Mouse (Mus musculus): ENCODE data around the gene Slc4a4. TPM values are rescaled to one million over a fixed set of nuclear protein-coding genes. Genes with fewer than 3 reads are reported as not detected.

Gene Slc4a4
- total and polyA plus RNA-seq, 2 experiments from 2014 or later = 4.4 to 10.6 TPM

DNA sequence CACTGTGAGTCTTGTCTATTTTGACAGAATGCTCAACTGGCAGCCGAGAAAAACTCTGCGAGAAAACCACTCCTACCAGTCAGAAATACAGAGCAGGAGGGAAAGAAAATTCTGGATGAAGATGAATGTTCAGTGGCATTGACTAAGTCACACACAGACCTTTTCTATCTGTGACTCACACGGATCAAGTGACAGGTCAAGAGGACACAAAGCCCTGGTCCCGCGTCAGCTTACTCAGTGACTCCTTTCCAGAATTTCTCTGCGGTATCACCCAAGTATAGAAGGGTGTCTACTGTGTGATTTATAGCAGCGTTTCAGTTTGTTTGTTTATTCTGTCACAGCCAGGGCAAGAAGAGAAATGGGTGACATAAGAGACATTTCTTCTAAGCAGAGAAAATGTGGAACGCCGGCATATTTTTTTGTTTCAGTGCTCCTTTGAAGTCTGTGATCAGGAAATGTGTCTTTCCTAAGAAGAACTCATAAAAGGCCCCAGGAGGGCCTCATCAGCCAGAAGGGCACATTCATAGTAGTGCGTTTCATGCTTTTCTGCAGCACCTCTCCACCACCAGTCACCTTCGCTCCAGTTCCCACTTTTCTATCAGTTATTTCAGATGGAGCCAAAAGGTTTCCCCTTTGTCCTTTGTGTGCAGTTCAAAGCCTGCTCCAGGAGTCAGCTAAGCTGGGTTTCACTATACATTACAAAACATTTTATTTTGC lies 82.5 kb downstream of the Slc4a4 start:
- DNase-seq (ENCODE audit: low spot score) = no peak
- peak; percentile 36; the same call in 1 of the 2 replicates for ATAC-seq (ENCODE audit: insufficient read depth, low read depth)

DNA sequence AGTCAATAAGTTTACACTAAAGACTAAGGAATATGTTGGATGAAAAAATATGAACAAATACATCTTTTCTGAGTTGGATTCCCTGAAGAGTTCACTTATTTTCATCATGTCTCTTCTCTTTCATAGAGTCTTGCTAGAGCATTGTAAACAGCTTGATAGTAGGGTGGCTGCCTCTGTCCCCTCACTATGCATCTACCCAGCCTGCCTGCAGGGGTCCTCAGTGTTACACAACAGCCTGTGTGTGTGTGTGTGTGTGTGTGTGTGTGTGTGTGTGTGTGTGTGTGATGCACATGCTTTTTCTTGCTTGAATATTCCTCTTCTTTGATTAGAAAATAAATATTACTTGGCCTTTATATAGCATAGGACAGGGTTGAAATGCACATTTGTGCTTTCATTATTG lies 84.9 kb downstream of the Slc4a4 start:
- DNase-seq (ENCODE audit: low spot score) (no peak), ATAC-seq (ENCODE audit: insufficient read depth, low read depth) (no peak)
- H3K4me2 ChIP-seq (ENCODE audit: low read depth, low read length) = no peak overlapping the region
- H3K36me3 ChIP-seq (replicated peaks; ENCODE audit: control insufficient read depth, insufficient read depth, low read length) = no peaks in the 10 kb centered on the region
- no peaks in the 10 kb centered on the region for H3K27me3 ChIP-seq (ENCODE audit: control insufficient read depth, insufficient read depth, low read length)
- H3K4me1 ChIP-seq (ENCODE audit: control insufficient read depth, insufficient read depth) = 0 out of 2 replicates have a peak, but pooled peaks cover 5% of the 10 kb centered on the region
- no peak overlapping the region for H3K9ac ChIP-seq (replicated peaks; ENCODE audit: low read depth, low read length)
- no peaks in the 10 kb centered on the region for H3K9me3 ChIP-seq (replicated peaks; ENCODE audit: control insufficient read depth, low read length)
- TF ChIP-seq CTCF (IDR thresholded peaks at IDR 0.05; ENCODE audit: low read depth) (peak; percentile 46), EP300 (IDR thresholded peaks at IDR 0.05; ENCODE audit: low read depth) (no peak)
- no peak overlapping the region for H3K27ac ChIP-seq (ENCODE audit: low read depth)
- H3K4me3 ChIP-seq (ENCODE audit: low read depth, low read length) = no peak overlapping the region

More for the DNA sequence above, 82.5 kb downstream of the Slc4a4 start:
- Histone ChIP-seq H3K27ac (ENCODE audit: low read depth) (no peak overlapping the region), H3K9me3 (replicated peaks; ENCODE audit: control insufficient read depth, low read length) (no peaks in the 10 kb centered on the region), H3K4me1 (ENCODE audit: control insufficient read depth, insufficient read depth) (no peaks in the 10 kb centered on the region), H3K4me3 (ENCODE audit: low read depth, low read length) (no peak overlapping the region), H3K4me2 (ENCODE audit: low read depth, low read length) (no peak overlapping the region), H3K27me3 (ENCODE audit: control insufficient read depth, insufficient read depth, low read length) (no peaks in the 10 kb centered on the region), H3K9ac (replicated peaks; ENCODE audit: low read depth, low read length) (no peak overlapping the region), H3K36me3 (replicated peaks; ENCODE audit: control insufficient read depth, insufficient read depth, low read length) (no peaks in the 10 kb centered on the region)
- TF ChIP-seq EP300 (IDR thresholded peaks at IDR 0.05; ENCODE audit: low read depth) (no peak), CTCF (IDR thresholded peaks at IDR 0.05; ENCODE audit: low read depth) (no peak)
- WGBS = 36% methylated on average over 11 of the region's 11 CpGs

DNA sequence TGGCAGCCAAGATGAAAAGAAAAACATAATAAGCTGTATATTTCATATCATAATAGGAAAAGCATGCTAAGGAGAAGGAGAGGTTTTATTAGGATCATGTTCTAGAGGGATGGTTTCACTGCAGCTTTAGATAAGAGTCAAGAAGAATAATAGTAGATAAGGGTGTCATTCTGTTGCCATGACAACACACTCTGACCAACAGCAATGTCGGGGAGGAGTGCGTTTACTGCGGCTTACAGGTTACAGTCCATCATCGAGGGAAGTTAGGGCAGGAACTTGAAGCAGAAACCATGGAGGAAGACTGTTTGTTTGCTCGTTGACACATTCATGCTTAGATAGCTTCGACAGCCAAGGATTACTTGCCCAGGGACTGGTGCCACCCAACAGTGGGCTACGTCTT lies 85.7 kb downstream of the Slc4a4 start:
- no peaks in the 10 kb centered on the region for H3K27me3 ChIP-seq (ENCODE audit: control insufficient read depth, insufficient read depth, low read length)
- no peaks in the 10 kb centered on the region for H3K9me3 ChIP-seq (replicated peaks; ENCODE audit: control insufficient read depth, low read length)
- no peak for DNase-seq (ENCODE audit: low spot score)
- no peak for ATAC-seq (ENCODE audit: insufficient read depth, low read depth)
- no peak overlapping the region for H3K9ac ChIP-seq (replicated peaks; ENCODE audit: low read depth, low read length)
- no peaks in the 10 kb centered on the region for H3K36me3 ChIP-seq (replicated peaks; ENCODE audit: control insufficient read depth, insufficient read depth, low read length)
- H3K4me1 ChIP-seq (ENCODE audit: control insufficient read depth, insufficient read depth) = 0 out of 2 replicates have a peak, but pooled peaks cover 6% of the 10 kb centered on the region
- H3K27ac ChIP-seq (ENCODE audit: low read depth) = no peak overlapping the region
- H3K4me2 ChIP-seq (ENCODE audit: low read depth, low read length) = no peak overlapping the region
- no peak overlapping the region for H3K4me3 ChIP-seq (ENCODE audit: low read depth, low read length)
- 54% methylated on average over 7 of the region's 7 CpGs for WGBS
- TF ChIP-seq CTCF (IDR thresholded peaks at IDR 0.05; ENCODE audit: low read depth) (no peak), EP300 (IDR thresholded peaks at IDR 0.05; ENCODE audit: low read depth) (no peak)

DNA sequence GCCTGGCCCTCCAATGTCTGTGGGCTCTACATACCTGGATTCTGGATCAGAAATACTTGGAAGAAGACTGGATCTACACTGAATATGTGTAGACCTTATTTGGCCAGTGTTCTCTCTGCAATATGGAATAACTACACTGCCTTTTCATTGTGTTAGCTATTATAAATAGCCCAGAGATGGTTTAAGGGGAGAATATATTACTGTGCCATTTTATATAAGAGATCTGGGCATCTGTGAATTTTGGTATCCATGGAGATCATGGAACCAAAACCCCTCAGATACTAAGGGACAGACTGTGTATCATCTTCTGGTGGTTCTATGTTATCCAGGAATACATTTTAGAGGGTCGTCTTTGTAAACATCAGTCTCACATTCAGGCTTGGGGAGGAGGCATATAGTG lies 86.5 kb downstream of the Slc4a4 start:
- TF ChIP-seq EP300 (IDR thresholded peaks at IDR 0.05; ENCODE audit: low read depth) = no peak
- TF ChIP-seq CTCF (IDR thresholded peaks at IDR 0.05; ENCODE audit: low read depth) = no peak
- Histone ChIP-seq H3K9me3 (replicated peaks; ENCODE audit: control insufficient read depth, low read length) (no peaks in the 10 kb centered on the region), H3K27me3 (ENCODE audit: control insufficient read depth, insufficient read depth, low read length) (no peaks in the 10 kb centered on the region), H3K4me1 (ENCODE audit: control insufficient read depth, insufficient read depth) (0 out of 2 replicates have a peak, but pooled peaks cover 6% of the 10 kb centered on the region), H3K4me2 (ENCODE audit: low read depth, low read length) (no peak overlapping the region), H3K9ac (replicated peaks; ENCODE audit: low read depth, low read length) (no peak overlapping the region), H3K4me3 (ENCODE audit: low read depth, low read length) (no peak overlapping the region), H3K27ac (ENCODE audit: low read depth) (no peak overlapping the region), H3K36me3 (replicated peaks; ENCODE audit: control insufficient read depth, insufficient read depth, low read length) (no peaks in the 10 kb centered on the region)
- WGBS = 89% methylated on average over 1 of the region's 1 CpGs
- DNase-seq (ENCODE audit: low spot score) (no peak), ATAC-seq (ENCODE audit: insufficient read depth, low read depth) (no peak)

DNA sequence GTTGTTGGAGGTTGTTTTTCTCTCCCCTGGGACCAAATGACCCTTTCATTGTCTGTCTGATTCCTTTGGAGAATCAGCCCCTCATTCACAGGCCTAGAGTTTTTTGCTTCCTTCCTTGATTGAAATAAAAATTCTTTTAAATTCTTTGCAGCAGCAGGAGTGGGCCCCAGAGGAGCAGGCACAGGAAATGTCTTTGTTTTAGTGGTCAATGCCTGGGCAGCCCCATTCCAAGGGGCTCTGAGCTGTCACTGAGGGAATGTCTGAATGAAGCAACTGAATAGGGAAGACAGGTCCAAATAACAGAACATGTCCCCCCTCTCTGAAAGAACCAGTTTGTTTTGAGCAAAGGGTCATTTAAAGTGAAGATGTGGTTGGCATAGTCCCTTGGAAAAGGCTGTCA lies 89.1 kb downstream of the Slc4a4 start:
- no peaks in the 10 kb centered on the region for H3K27me3 ChIP-seq (ENCODE audit: control insufficient read depth, insufficient read depth, low read length)
- H3K9ac ChIP-seq (replicated peaks; ENCODE audit: low read depth, low read length) = no peak overlapping the region
- H3K27ac ChIP-seq (ENCODE audit: low read depth) = no peak overlapping the region
- DNase-seq (ENCODE audit: low spot score) = no peak
- TF ChIP-seq EP300 (IDR thresholded peaks at IDR 0.05; ENCODE audit: low read depth) = no peak
- no peak for TF ChIP-seq CTCF (IDR thresholded peaks at IDR 0.05; ENCODE audit: low read depth)
- H3K9me3 ChIP-seq (replicated peaks; ENCODE audit: control insufficient read depth, low read length) = no peaks in the 10 kb centered on the region
- H3K36me3 ChIP-seq (replicated peaks; ENCODE audit: control insufficient read depth, insufficient read depth, low read length) = no peaks in the 10 kb centered on the region
- 0 out of 2 replicates have a peak, but pooled peaks cover 15% of the 10 kb centered on the region for H3K4me1 ChIP-seq (ENCODE audit: control insufficient read depth, insufficient read depth)
- ATAC-seq (ENCODE audit: insufficient read depth, low read depth) = no peak
- no peak overlapping the region for H3K4me2 ChIP-seq (ENCODE audit: low read depth, low read length)
- H3K4me3 ChIP-seq (ENCODE audit: low read depth, low read length) = no peak overlapping the region

DNA sequence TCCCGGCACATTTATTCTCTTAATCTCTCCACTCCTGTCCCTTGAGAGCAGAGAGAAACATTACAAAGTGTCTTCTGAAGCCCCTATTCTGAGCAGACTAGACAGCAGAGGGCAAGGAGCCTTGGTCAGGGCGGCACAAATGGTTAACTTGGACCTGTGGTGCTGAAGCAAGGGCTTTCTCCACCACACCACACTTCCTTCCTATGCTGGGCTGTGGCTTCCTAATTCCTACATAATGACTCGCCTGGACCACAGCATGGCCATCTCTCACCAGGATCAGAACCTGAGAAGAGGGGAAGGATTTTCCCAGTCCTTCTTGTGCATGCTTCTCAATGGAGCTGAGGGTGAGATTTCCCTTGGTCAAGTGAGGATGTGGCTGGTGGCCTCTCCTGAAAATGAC lies 89.8 kb downstream of the Slc4a4 start:
- DNase-seq (ENCODE audit: low spot score) = no peak
- WGBS = 39% methylated on average over 3 of the region's 3 CpGs
- no peaks in the 10 kb centered on the region for H3K9me3 ChIP-seq (replicated peaks; ENCODE audit: control insufficient read depth, low read length)
- H3K4me2 ChIP-seq (ENCODE audit: low read depth, low read length) = no peak overlapping the region
- TF ChIP-seq EP300 (IDR thresholded peaks at IDR 0.05; ENCODE audit: low read depth) = no peak
- no peak for TF ChIP-seq CTCF (IDR thresholded peaks at IDR 0.05; ENCODE audit: low read depth)
- no peaks in the 10 kb centered on the region for H3K36me3 ChIP-seq (replicated peaks; ENCODE audit: control insufficient read depth, insufficient read depth, low read length)
- no peak overlapping the region for H3K27ac ChIP-seq (ENCODE audit: low read depth)
- no peak for ATAC-seq (ENCODE audit: insufficient read depth, low read depth)
- peaks cover 21% of the 10 kb centered on the region; the same call in 1 of the 2 replicates for H3K4me1 ChIP-seq (ENCODE audit: control insufficient read depth, insufficient read depth)
- no peaks in the 10 kb centered on the region for H3K27me3 ChIP-seq (ENCODE audit: control insufficient read depth, insufficient read depth, low read length)
- H3K9ac ChIP-seq (replicated peaks; ENCODE audit: low read depth, low read length) = no peak overlapping the region
- no peak overlapping the region for H3K4me3 ChIP-seq (ENCODE audit: low read depth, low read length)
